Mouse (Mus musculus) CD8-positive naive resting alpha-beta T cell, adult 2 months (primary cell): ENCODE measurements around the gene Ctnnbl1.

Experiments used
- DNase-seq, 2 experiments: peaks; one replicate each; pipeline ENCODE4 v3.0.0; 2022; ENCODE audit warnings: low read depth in 2 of 2, low spot score in 2 of 2

Ctnnbl1 gene

GRCm38 (mm10) chr2:157792840-157793552, 55.8 kb downstream of the Ctnnbl1 start:
- DNase-seq, result no peak

GRCm38 (mm10) chr2:157793851-157794332, 56.7 kb downstream of the Ctnnbl1 start:
- no peak for DNase-seq

- no peak for DNase-seq
Measured at GRCm38 (mm10) chr2:157795627-157796423, 58.6 kb downstream of the Ctnnbl1 start.

GRCm38 (mm10) chr2:157799533-157799932, 62.3 kb downstream of the Ctnnbl1 start:
- DNase-seq, result no peak

GRCm38 (mm10) chr2:157800288-157800687, 63.1 kb downstream of the Ctnnbl1 start:
- DNase-seq, result no peak

- DNase-seq, result no peak
Measured at GRCm38 (mm10) chr2:157800746-157801501, 63.7 kb downstream of the Ctnnbl1 start.

GRCm38 (mm10) chr2:157801505-157802357, 64.5 kb downstream of the Ctnnbl1 start:
- no peak for DNase-seq

GRCm38 (mm10) chr2:157802666-157803065, 65.5 kb downstream of the Ctnnbl1 start:
- no peak for DNase-seq

GRCm38 (mm10) chr2:157804388-157804787, 67.2 kb downstream of the Ctnnbl1 start:
- DNase-seq, result no peak

GRCm38 (mm10) chr2:157805091-157805490, 67.9 kb downstream of the Ctnnbl1 start:
- DNase-seq, result no peak

- no peak for DNase-seq
Measured at GRCm38 (mm10) chr2:157807076-157807475, 69.9 kb downstream of the Ctnnbl1 start.

- DNase-seq, result no peak
Measured at GRCm38 (mm10) chr2:157807621-157808367, 70.6 kb downstream of the Ctnnbl1 start.

GRCm38 (mm10) chr2:157808368-157808923, 71.2 kb downstream of the Ctnnbl1 start:
- no peak for DNase-seq

- no peak for DNase-seq
Measured at GRCm38 (mm10) chr2:157809341-157809740, 72.1 kb downstream of the Ctnnbl1 start.

- no peak for DNase-seq
Measured at GRCm38 (mm10) chr2:157810749-157811148, 73.5 kb downstream of the Ctnnbl1 start.

- DNase-seq, result no peak
Measured at GRCm38 (mm10) chr2:157813121-157813520, 75.9 kb downstream of the Ctnnbl1 start.

- DNase-seq, result no peak
Measured at GRCm38 (mm10) chr2:157814116-157814964, 77.1 kb downstream of the Ctnnbl1 start.

- DNase-seq, result no peak
Measured at GRCm38 (mm10) chr2:157814965-157815283, 77.7 kb downstream of the Ctnnbl1 start.

- DNase-seq, result no peak
Measured at GRCm38 (mm10) chr2:157817672-157818071, 80.5 kb downstream of the Ctnnbl1 start.
